Mouse (Mus musculus) embryonic fibroblast, embryonic 13.5 days (primary cell): ENCODE results near the gene Krtap1-4.

Experiments used
- CTCF ChIP-seq: IDR thresholded peaks from 2 replicates; pipeline ENCODE4 v1.5.1; 2011; ENCODE audit warnings: mild to moderate bottlenecking, control low read depth, low read length, moderate library complexity, borderline replicate concordance; ENCODE audit not compliant: insufficient read depth
- POLR2A ChIP-seq: IDR thresholded peaks from 2 replicates; pipeline ENCODE4 v1.6.1; 2011; ENCODE audit warnings: low read depth, mild to moderate bottlenecking, control low read depth, low read length, moderate library complexity

GRCm38 (mm10) chr11:99547892-99548291, 35.6 kb downstream of the Krtap1-4 start:
- no peak for TF ChIP-seq CTCF
- TF ChIP-seq POLR2A, result no peak
